Mouse (Mus musculus): ENCODE measurements at regions not wholly inside any gene's neighbourhood (a gene's known extent, or its start where the extent isn't known, plus 50 kb on each side); places are given as distances from the start of the nearest gene placed in this dataset.
"Not testable (repeated sequence)": the region's sequence is repeated elsewhere in the genome, so short reads cannot be mapped to it uniquely, and the experiment has no call there.

- TF ChIP-seq POLR2A (IDR thresholded peaks at IDR 0.05; ENCODE audit: control insufficient read depth in 1 of 2, insufficient read depth in 1 of 2, low read depth in 1 of 2, low read length in 2 of 2, poor library complexity in 1 of 2); USF1 (IDR thresholded peaks at IDR 0.05; ENCODE audit: low read depth, low read length); RCOR1 (IDR thresholded peaks at IDR 0.05; ENCODE audit: low read depth, low read length); NELFE (IDR thresholded peaks at IDR 0.05; ENCODE audit: low read depth, low read length); NRF1 (IDR thresholded peaks at IDR 0.05; ENCODE audit: insufficient read depth, low read depth, low read length, poor library complexity, severe bottlenecking); GATA1 (IDR thresholded peaks at IDR 0.05; ENCODE audit: low read depth, low read length); CTCF (IDR thresholded peaks at IDR 0.05 in 2 of 3, conservative IDR thresholded peaks at IDR 0.05 in 1 of 3; ENCODE audit: control insufficient read depth in 1 of 3, insufficient read depth in 1 of 3, low read depth in 2 of 3, low read length in 3 of 3, poor library complexity in 1 of 3, severe bottlenecking in 1 of 3); MXI1 (IDR thresholded peaks at IDR 0.05; ENCODE audit: low read depth, low read length); TAL1 (IDR thresholded peaks at IDR 0.05; ENCODE audit: low read length); MAX (IDR thresholded peaks at IDR 0.05; ENCODE audit: low read length); EP300 (IDR thresholded peaks at IDR 0.05; ENCODE audit: low read depth in 1 of 2, low read length in 2 of 2); POLR2AphosphoS5 (IDR thresholded peaks at IDR 0.05; ENCODE audit: borderline replicate concordance, low read depth, low read length): not testable (repeated sequence)
Observed at GRCm38 (mm10) chr4:3342696-3343095, 157.5 kb upstream of the Vmn1r3 start.

All from MEL (cell line).